Mouse (Mus musculus) liver, adult 2 months (tissue): Measurements from ENCODE around the gene Ulk4. TPM values are rescaled to one million over a fixed set of nuclear protein-coding genes. Genes with fewer than 3 reads are reported as not detected.

Source experiments
- DNase-seq: peaks from one replicate; pipeline ENCODE4 v3.0.0-alpha.2; 2011; ENCODE audit warnings: low read depth, low spot score; ENCODE audit errors: extremely low read depth
- H3K27ac ChIP-seq: fragments of 200-500 bp; replicated peaks from 2 replicates; pipeline ENCODE4 v1.5.1; 2012; ENCODE audit warnings: low read depth, mild to moderate bottlenecking, control low read depth, inconsistent platforms, low read length; ENCODE audit not compliant: insufficient read depth
- H3K27me3 ChIP-seq: fragments of 200-500 bp; 2 replicates; pipeline ENCODE4 v1.6.1; 2012; ENCODE audit warnings: mild to moderate bottlenecking, moderate library complexity, low read length, inconsistent platforms; ENCODE audit not compliant: control insufficient read depth, insufficient read depth
- H3K36me3 ChIP-seq: fragments of 200-500 bp; 2 replicates; pipeline ENCODE4 v1.6.1; 2012; ENCODE audit warnings: low read length, inconsistent platforms; ENCODE audit not compliant: control insufficient read depth, insufficient read depth
- H3K4me1 ChIP-seq: fragments of 200-500 bp; 2 replicates; pipeline ENCODE4 v1.6.1; 2011; ENCODE audit warnings: low read length; ENCODE audit not compliant: control insufficient read depth, insufficient read depth
- H3K4me3 ChIP-seq: fragments of 200-500 bp; 2 replicates; pipeline ENCODE4 v1.5.1; 2011; ENCODE audit warnings: low read depth, mild to moderate bottlenecking, control low read depth, low read length, moderate library complexity; ENCODE audit not compliant: insufficient read depth
- H3K79me2 ChIP-seq: fragments of 200-500 bp; 2 replicates; pipeline ENCODE4 v1.6.1; 2012; ENCODE audit warnings: inconsistent platforms, mild to moderate bottlenecking, low read length, moderate library complexity; ENCODE audit not compliant: control insufficient read depth, insufficient read depth
- H3K9ac ChIP-seq: fragments of 200-500 bp; 2 replicates; pipeline ENCODE4 v1.6.1; 2012; ENCODE audit warnings: low read depth, mild to moderate bottlenecking, control low read depth, inconsistent platforms, low read length
- CTCF ChIP-seq: fragments of 200-500 bp; IDR thresholded peaks from 2 replicates; pipeline ENCODE4 v1.5.1; 2011; ENCODE audit warnings: low read depth, low read length, control low read depth
- POLR2A ChIP-seq: fragments of 200-500 bp; IDR thresholded peaks from 2 replicates; pipeline ENCODE4 v1.6.1; 2011; ENCODE audit warnings: low read length, control low read depth; ENCODE audit not compliant: insufficient read depth; ENCODE audit errors: extremely low read depth
- WGBS: fragments of 180-500 bp; shearing (Covaris S2); methylation state at CpG from one replicate; pipeline ENCODE4 v1.1.7; 2018; 5-methylcytosine and 5-hydroxymethylcytosine counted together
- polyA plus RNA-seq: library from polyadenylated mRNA; depleted of rRNA; stranded (reverse); fragments of >200 nt; gene quantifications from 2 replicates; pipeline ENCODE4 v1.2.3, GENCODE M21; 2012
- total RNA-seq: library from RNA; depleted of rRNA; stranded (reverse); fragments of >200 nt; gene quantifications from 2 replicates; pipeline ENCODE4 v1.2.3, GENCODE M21; 2014

The Ulk4 gene
- total and polyA plus RNA-seq, 2 experiments: under 0.01 to 0.24 TPM

GRCm38 (mm10) chr9:121032322-121032964 is 244.6 kb downstream of the Ulk4 start:
- Histone ChIP-seq H3K36me3 (no peaks in the 10 kb centered on the region), H3K9ac (no peak overlapping the region), H3K79me2 (no peaks in the 10 kb centered on the region), H3K4me1 (no peaks in the 10 kb centered on the region), H3K27me3 (no peaks in the 10 kb centered on the region), H3K27ac (no peak overlapping the region), H3K4me3 (no peak overlapping the region)
- no peak for DNase-seq
- no peak for TF ChIP-seq POLR2A
- TF ChIP-seq CTCF: no peak
- 85% methylated on average over 10 of the region's 10 CpGs for WGBS

- no peaks in the 10 kb centered on the region for H3K27me3 ChIP-seq
- H3K4me3 ChIP-seq: no peak overlapping the region
- H3K4me1 ChIP-seq: no peaks in the 10 kb centered on the region
- no peak overlapping the region for H3K27ac ChIP-seq
- no peak overlapping the region for H3K9ac ChIP-seq
- H3K79me2 ChIP-seq: no peaks in the 10 kb centered on the region
- TF ChIP-seq POLR2A (no peak), CTCF (no peak)
- WGBS: 78% methylated on average over 10 of the region's 10 CpGs
- no peaks in the 10 kb centered on the region for H3K36me3 ChIP-seq
- DNase-seq: no peak
Observed at GRCm38 (mm10) chr9:121030949-121031348, 246.0 kb downstream of the Ulk4 start.

- 73% methylated on average over 9 of the region's 9 CpGs for WGBS
- no peaks in the 10 kb centered on the region for H3K79me2 ChIP-seq
- DNase-seq: no peak
- H3K27me3 ChIP-seq: no peaks in the 10 kb centered on the region
- H3K36me3 ChIP-seq: no peaks in the 10 kb centered on the region
- TF ChIP-seq POLR2A: no peak
- no peak for TF ChIP-seq CTCF
- no peak overlapping the region for H3K9ac ChIP-seq
- H3K4me3 ChIP-seq: no peak overlapping the region
- H3K27ac ChIP-seq: no peak overlapping the region
- no peaks in the 10 kb centered on the region for H3K4me1 ChIP-seq
Observed at GRCm38 (mm10) chr9:121029786-121030185, 247.2 kb downstream of the Ulk4 start.

- WGBS: 89% methylated on average over 14 of the region's 14 CpGs
- peaks cover 5% of the 10 kb centered on the region for H3K4me1 ChIP-seq
- no peak overlapping the region for H3K9ac ChIP-seq
- no peaks in the 10 kb centered on the region for H3K36me3 ChIP-seq
- TF ChIP-seq CTCF: no peak
- TF ChIP-seq POLR2A: no peak
- no peak for DNase-seq
- H3K27me3 ChIP-seq: no peaks in the 10 kb centered on the region
- no peaks in the 10 kb centered on the region for H3K79me2 ChIP-seq
- no peak overlapping the region for H3K4me3 ChIP-seq
- H3K27ac ChIP-seq: no peak overlapping the region
Observed at GRCm38 (mm10) chr9:121023526-121024264, 253.3 kb downstream of the Ulk4 start.

GRCm38 (mm10) chr9:121020360-121020759 is 256.6 kb downstream of the Ulk4 start:
- no peaks in the 10 kb centered on the region for H3K27me3 ChIP-seq
- DNase-seq: no peak
- H3K27ac ChIP-seq: no peak overlapping the region
- no peak overlapping the region for H3K4me3 ChIP-seq
- no peaks in the 10 kb centered on the region for H3K79me2 ChIP-seq
- 85% methylated on average over 11 of the region's 11 CpGs for WGBS
- TF ChIP-seq CTCF (no peak), POLR2A (no peak)
- no peak overlapping the region for H3K9ac ChIP-seq
- no peaks in the 10 kb centered on the region for H3K36me3 ChIP-seq
- peaks cover 9% of the 10 kb centered on the region for H3K4me1 ChIP-seq

- WGBS: 67% methylated on average over 13 of the region's 13 CpGs
- H3K27me3 ChIP-seq: no peaks in the 10 kb centered on the region
- peak; percentile 36 for DNase-seq
- H3K27ac ChIP-seq: no peak overlapping the region
- TF ChIP-seq POLR2A (no peak), CTCF (no peak)
- H3K4me3 ChIP-seq: no peak overlapping the region
- H3K4me1 ChIP-seq: peaks cover 9% of the 10 kb centered on the region
- H3K36me3 ChIP-seq: no peaks in the 10 kb centered on the region
- no peak overlapping the region for H3K9ac ChIP-seq
- no peaks in the 10 kb centered on the region for H3K79me2 ChIP-seq
Observed at GRCm38 (mm10) chr9:121019932-121020331, 257.1 kb downstream of the Ulk4 start.
